Mouse (Mus musculus): ENCODE results near the gene Gpr18. TPM values are rescaled to one million over a fixed set of nuclear protein-coding genes. Genes with fewer than 3 reads are reported as not detected.
A peak's percentile ranks its signal among the peaks of the same experiment; 100 is the strongest.

Gene Gpr18
- polyA plus RNA-seq, 1 experiment = 0.08 TPM

- no peak for DNase-seq (ENCODE audit: extremely low spot score in 1 of 2, low spot score in 1 of 2)
Measured at GRCm38 (mm10) chr14:121924876-121925275, 9.3 kb upstream of the Gpr18 start.

DNA sequence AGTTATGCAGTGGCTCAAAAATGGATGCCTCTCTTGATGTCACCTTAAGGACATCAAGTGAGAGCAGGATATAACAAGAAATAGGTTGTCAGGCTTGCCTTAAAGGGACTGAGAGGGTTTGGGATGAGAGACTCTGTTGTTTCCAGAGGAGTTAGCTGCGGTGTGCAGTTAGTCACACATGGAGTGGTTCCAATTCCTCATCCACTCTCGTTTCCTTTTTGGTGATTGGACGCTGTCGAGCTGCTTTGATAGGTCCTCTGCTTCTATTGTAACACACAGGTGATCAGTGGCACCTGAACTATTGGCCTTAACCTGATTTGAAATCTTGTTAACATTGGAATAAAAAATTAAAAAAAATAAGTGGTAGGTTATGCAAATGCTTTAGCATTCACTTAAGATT is 7.2 kb upstream of the Gpr18 start:
- no peak for DNase-seq (ENCODE audit: extremely low spot score in 1 of 2, low spot score in 1 of 2)

DNA sequence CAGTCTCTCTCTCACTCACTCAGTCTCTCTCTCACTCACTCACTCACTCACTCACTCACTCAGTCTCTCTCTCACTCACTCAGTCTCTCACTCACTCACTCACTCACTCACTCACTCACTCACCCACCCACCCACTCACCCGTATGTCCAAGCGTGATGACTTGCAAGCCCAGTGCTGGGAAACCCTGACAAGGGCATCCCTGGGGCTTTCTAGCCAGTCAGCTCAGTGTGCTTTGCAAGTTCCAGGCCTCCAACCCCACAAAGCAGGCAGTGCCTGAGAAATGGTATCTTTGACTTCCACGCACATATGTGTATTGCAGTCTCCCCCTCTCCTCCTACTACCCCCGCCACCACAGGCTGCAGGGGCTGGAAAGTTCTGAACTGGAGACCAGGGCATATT is 6.4 kb upstream of the Gpr18 start:
- no peak for DNase-seq (ENCODE audit: extremely low spot score in 1 of 2, low spot score in 1 of 2)

DNA sequence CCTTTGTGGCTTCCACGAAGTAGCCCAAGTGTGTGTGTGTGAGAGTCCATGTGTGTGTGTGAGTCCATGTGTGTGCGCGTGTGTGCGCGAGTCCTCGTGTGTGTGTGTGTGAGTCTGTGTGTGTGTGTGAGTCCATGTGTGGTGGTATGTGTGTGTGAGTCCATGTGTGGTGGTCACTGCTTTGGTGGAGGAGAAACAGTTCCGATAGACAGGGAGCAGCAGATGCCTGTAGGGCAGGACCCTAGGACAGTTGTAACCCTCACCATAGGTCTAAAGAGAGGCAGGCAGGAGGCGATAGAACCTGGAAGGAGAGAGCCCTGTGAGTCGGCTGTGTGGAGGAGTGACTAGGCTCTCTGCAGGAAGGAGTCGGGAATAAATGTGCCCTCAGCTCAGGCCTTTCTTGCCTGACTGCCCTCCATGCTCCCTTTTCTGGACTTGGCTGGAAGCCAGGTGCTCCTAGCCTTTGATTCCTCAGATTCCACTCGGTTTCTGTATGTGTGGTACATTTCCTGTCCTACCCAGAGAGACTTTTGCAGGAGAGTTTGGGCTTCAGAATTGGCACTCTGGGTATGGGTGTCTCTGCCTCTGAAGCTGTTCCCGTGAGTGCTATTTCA is 5.0 kb upstream of the Gpr18 start:
- no peak for DNase-seq (ENCODE audit: extremely low spot score in 1 of 2, low spot score in 1 of 2)

DNA sequence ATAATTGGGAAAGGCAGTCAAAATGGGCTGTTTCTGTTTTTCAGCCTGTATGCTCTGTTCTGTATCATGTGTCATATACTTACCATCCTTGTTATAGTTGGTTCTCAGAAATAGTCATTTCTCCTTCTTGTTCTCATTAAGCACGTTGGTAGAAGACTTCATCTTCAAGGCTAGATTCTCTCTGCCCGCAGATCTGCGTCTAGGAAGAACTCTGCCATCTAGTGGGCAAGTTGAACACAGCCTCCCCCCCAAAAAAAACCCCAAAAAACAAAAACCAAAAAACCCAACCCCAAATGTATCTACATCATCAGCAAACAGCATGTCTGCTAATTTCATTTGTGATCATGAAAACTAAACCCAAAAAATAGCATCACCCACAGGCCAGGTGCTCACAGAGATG is 4.2 kb upstream of the Gpr18 start:
- peak in 1 of 2 experiments; percentile 45 for DNase-seq (ENCODE audit: extremely low spot score in 1 of 2, low spot score in 1 of 2)

DNA sequence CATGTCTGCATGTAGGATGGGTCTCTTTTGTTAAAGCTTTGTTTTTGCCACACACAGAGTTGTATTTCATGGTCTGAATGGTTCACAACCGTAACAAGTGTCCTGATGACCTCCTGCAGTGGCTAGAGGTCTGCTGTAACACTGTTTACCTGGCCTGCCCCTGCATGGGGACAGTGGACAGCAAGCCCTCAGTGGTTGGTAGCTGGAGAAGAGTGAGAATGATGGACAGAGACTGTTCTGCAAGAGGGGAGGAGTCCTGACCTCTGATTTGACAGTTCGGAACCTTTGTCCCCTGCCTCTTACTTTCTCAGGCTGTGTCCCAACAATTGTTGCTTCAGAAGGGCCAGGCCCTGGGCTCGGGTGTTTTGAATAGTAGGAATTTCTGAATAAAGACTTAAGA is 2.7 kb upstream of the Gpr18 start:
- no peak for DNase-seq (ENCODE audit: extremely low spot score in 1 of 2, low spot score in 1 of 2)

GRCm38 (mm10) chr14:121916311-121917094 is 922 bp upstream of the Gpr18 start:
- no peak for DNase-seq (ENCODE audit: extremely low spot score in 1 of 2, low spot score in 1 of 2)

DNA sequence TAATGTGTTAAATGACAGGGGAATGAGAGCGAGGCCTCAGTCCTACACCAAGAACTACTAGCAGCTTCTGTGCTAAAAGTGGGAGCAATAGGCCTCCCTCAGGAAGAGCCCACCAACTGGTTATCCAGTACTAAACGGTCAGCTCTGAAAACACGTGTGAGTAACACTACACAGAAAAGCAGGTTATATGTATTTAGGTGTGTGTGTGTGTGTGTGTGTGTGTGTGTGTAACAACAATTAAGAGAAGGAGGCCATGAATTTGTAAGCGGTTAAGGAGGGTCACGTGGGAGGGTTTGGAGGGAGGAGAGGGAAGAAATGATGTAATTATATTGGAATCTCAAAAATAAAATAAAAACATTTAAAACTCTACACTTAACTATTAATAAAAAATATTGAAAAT is 438 bp downstream of the Gpr18 start:
- DNase-seq (ENCODE audit: extremely low spot score in 1 of 2, low spot score in 1 of 2) = no peak

- DNase-seq (ENCODE audit: extremely low spot score in 1 of 2, low spot score in 1 of 2) = no peak
Measured at GRCm38 (mm10) chr14:121912501-121912900, 3.1 kb downstream of the Gpr18 start.

DNA sequence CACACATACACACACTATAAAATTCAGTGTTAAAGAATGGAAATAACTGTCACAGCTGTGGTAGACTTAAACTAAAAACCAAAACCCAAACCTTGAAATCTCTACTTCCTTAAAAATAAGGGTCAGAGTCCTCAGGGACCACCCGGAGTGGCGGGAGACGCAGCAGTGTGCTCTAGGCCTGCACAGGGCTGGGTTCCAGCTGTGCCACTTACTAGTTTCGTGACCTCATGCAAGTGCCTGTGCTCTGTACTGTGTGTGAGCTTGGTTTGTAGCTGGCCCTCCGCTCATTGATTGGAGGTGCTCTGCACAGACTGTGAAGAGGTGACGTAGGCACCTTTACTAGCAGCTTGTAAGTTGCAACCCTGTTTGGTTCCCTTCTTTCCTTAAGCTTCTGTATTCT is 5.7 kb downstream of the Gpr18 start:
- no peak for DNase-seq (ENCODE audit: extremely low spot score in 1 of 2, low spot score in 1 of 2)

DNA sequence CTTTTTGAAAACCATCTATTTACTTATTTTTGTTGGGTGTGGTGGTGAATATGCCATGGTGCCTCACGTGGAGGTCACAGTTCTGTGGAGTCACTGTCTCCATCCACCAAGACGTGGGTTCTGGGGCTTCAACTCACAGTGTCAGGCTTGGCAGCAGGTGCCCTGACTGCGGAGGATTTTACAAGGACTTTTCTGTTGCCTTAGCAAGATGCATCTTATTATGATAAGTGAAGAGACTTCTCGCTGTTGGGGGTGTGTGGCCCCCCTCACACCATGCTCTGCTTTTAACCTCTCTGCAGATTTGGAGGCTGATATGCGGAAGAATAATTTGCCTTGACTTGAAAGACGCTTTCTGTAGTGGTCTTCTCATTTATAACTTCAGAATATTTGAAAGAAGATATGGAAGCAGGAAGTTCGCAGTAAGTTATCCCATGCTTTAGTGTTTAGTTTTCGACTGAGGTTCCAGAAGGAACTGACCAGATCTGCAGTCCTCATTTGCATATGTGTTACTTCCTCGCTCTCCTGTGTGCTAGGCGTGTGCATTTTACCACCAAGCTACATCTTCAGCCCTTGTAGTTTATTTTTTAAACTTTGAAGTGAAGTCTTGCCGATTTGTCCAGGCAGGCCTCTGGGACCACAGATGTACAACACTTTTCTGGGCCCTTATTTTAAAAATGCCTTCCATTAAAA is 8.4 kb downstream of the Gpr18 start:
- no peak for DNase-seq (ENCODE audit: extremely low spot score in 1 of 2, low spot score in 1 of 2)

GRCm38 (mm10) chr14:121906341-121906991 is 9.1 kb downstream of the Gpr18 start:
- no peak for DNase-seq (ENCODE audit: extremely low spot score in 1 of 2, low spot score in 1 of 2)

DNA sequence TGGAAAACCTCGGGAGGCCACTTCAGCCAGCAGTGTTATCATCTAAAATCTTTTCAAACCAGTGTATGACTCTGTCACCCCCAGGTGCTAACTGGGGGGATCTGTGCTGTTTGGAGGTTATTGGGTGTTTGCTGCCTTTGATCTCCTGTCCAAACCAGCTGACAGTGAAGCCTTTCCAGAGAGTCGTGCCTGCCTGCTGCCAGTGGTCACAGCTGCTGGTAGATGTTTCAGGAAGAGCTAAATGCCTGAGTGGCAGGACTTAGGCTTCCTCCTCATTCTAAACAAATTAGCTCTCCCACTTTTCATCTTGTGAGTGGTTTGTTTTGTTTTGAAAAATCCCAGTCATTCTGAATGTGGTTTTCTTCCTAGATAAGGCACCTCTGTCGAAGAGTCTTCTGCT is 10.8 kb downstream of the Gpr18 start:
- DNase-seq (ENCODE audit: extremely low spot score in 1 of 2, low spot score in 1 of 2) = no peak

GRCm38 (mm10) chr14:121903381-121903876 is 12.2 kb downstream of the Gpr18 start:
- no peak for DNase-seq (ENCODE audit: extremely low spot score in 1 of 2, low spot score in 1 of 2)

DNA sequence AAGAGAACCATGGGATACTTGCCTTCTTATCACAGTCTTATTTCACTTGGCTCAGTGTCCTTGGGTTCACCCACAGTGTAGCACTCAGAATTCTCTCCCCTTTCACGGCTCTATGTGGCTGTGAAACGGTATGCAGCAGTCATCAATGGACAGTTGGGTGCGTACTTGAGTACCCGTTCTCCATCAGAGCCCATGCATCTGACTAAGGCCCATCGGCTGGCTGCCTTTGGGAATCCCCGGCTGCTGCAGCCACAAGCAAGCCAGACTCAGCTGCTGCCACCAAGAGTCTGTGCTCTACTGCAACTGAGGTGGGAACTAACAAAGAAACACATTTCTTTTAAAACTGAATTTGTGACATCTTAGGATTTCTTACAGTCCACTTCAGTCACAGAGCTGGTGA is 14.1 kb downstream of the Gpr18 start:
- no peak for DNase-seq (ENCODE audit: extremely low spot score in 1 of 2, low spot score in 1 of 2)

DNA sequence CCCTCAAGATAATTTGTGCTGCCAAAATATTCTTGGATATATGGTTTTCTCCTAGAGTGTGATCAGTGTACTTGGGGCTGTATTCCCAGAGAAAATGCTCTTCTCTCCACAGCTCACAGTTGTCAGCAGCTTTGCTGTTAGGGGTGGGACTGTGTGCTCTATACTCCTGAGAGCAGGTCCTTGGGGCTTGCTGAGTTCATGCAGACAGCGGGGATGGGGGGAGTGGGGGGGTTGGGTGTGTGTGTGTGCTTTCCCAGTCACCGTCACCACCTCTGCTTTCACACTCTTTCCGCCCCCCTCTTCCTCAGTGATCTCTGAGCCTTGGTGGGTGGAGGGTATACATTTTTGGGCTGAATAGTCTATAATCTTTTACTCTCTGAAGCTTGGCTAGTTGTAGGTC is 16.5 kb downstream of the Gpr18 start:
- DNase-seq (ENCODE audit: extremely low spot score in 1 of 2, low spot score in 1 of 2) = no peak

- no peak for DNase-seq (ENCODE audit: extremely low spot score in 1 of 2, low spot score in 1 of 2)
Measured at GRCm38 (mm10) chr14:121898509-121898908, 17.1 kb downstream of the Gpr18 start.

- no peak for DNase-seq (ENCODE audit: extremely low spot score in 1 of 2, low spot score in 1 of 2)
Measured at GRCm38 (mm10) chr14:121897773-121898172, 17.8 kb downstream of the Gpr18 start.

DNA sequence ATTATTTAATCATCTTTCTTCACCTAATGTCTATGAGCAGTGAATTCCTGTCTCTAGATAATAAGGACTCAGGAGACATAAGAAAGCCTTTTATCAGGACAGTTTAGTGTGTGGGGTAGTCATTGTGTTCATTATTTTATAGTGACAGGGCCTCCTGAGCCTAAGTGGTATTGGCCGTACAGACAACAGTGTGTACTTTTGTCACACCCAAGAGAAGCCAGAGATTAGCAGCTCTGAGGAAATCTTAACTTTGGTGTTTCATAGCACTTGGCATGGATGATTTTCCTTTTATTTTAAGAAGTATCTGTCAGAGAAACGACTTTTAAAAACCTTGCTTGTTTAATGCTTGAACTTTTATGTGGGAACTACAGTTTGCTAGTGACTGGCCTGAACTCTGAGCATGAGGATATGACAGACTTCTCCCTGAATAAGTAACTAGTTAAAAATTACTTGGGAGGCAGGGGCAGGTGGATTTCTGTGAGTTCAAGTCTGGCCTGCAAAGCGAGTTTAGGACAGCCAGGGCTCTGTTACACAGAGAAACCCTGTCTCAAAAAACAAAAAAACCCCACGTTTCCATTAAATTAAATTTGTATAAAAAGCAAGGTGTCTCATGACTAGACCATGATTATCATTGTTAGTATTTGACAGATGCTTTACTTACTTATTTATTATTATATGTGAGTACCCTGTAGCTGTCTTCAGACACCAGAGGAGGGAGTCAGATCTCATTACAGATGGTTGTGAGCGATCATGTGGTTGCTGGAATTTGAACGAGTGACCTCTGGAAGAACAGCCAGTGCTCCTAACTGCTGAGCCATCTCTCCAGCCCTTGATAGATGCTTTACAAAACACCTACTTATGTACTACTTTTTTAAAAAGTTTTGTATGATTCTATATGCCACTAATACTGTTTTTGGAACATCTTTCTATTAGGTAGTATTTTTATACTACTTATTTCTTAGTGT is 19.2 kb downstream of the Gpr18 start:
- no peak for DNase-seq (ENCODE audit: extremely low spot score in 1 of 2, low spot score in 1 of 2)

- DNase-seq (ENCODE audit: extremely low spot score in 1 of 2, low spot score in 1 of 2) = no peak
Measured at GRCm38 (mm10) chr14:121895316-121895715, 20.3 kb downstream of the Gpr18 start.
